Mouse (Mus musculus): ENCODE data around the gene Mid1ip1. TPM values are rescaled to one million over a fixed set of nuclear protein-coding genes. Genes with fewer than 3 reads are reported as not detected.

Gene Mid1ip1
- total and polyA plus RNA-seq, 2 experiments from 2014 or later = 96.9 to 108 TPM

DNA sequence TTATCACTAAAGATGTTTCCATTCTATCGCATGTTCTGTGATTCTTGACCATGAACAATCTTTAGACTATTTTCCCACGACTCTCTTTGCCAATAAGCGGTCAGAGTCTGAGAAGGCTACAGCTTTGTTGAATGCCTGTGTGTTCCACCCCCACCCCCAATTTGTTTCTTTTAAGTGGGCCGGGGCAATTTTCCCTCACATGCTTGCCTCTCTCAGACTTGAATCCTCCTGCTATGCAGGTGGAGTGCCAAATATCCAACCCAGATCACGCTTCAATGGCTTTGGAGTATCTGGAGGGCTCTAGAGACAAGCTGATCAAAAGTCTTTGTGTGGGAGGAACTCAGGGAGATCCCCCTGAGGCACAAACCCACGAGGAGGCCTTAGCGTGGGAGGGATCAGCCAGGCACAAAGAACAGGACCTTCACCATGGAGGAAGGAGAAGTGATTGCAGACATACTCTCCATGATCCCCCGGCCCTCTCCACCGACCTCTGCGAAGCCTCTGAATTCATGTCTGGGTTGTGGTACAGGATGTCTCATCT is 48.7 kb downstream of the Mid1ip1 start:
- ATAC-seq = no peak
- TF ChIP-seq CTCF (IDR thresholded peaks at IDR 0.05; ENCODE audit: low read depth) = no peak
- Histone ChIP-seq H3K27ac (ENCODE audit: low read depth, low read length) (no peak overlapping the region), H3K36me3 (ENCODE audit: insufficient read depth) (no peaks in the 10 kb centered on the region), H3K4me2 (ENCODE audit: low read depth) (no peak overlapping the region), H3K9me3 (ENCODE audit: low read length) (no peaks in the 10 kb centered on the region), H3K9ac (no peak overlapping the region), H3K4me1 (ENCODE audit: insufficient read depth) (no peaks in the 10 kb centered on the region), H3K27me3 (ENCODE audit: insufficient read depth, low read length) (no peaks in the 10 kb centered on the region), H3K4me3 (ENCODE audit: low read depth, low read length) (no peak overlapping the region)
- peak; percentile 4 for DNase-seq
- WGBS = 46% methylated on average over 10 of the region's 10 CpGs

Other genes with a start within 250 kb of the Mid1ip1 start
- gene Tspan7, start 229.9 kb upstream of the Mid1ip1 start, total RNA-seq (2014; rRNA removed) = 209 and 254 TPM in 2 replicates
- gene Tspan7, start 229.9 kb upstream of the Mid1ip1 start, polyA plus RNA-seq (2015; fragmentation: Nextera tagmentation; extraction: Ambion mirVana) = 491 and 629 TPM in 2 replicates